Mouse (Mus musculus) urinary bladder, adult 2 months (tissue): ENCODE data around the gene Gtf3c4. TPM values are rescaled to one million over a fixed set of nuclear protein-coding genes. Genes with fewer than 3 reads are reported as not detected.

Experiments
- DNase-seq: peaks from one replicate; pipeline ENCODE4 v3.0.0; 2022; ENCODE audit warnings: low spot score
- polyA plus RNA-seq: library from polyadenylated mRNA; depleted of rRNA; stranded (reverse); fragments of >200 nt; gene quantifications from 2 replicates; pipeline ENCODE4 v1.2.3, GENCODE M21; 2012; rRNA removed

Gene Gtf3c4
- 7.2 and 9.2 TPM in 2 replicates for polyA plus RNA-seq

DNA sequence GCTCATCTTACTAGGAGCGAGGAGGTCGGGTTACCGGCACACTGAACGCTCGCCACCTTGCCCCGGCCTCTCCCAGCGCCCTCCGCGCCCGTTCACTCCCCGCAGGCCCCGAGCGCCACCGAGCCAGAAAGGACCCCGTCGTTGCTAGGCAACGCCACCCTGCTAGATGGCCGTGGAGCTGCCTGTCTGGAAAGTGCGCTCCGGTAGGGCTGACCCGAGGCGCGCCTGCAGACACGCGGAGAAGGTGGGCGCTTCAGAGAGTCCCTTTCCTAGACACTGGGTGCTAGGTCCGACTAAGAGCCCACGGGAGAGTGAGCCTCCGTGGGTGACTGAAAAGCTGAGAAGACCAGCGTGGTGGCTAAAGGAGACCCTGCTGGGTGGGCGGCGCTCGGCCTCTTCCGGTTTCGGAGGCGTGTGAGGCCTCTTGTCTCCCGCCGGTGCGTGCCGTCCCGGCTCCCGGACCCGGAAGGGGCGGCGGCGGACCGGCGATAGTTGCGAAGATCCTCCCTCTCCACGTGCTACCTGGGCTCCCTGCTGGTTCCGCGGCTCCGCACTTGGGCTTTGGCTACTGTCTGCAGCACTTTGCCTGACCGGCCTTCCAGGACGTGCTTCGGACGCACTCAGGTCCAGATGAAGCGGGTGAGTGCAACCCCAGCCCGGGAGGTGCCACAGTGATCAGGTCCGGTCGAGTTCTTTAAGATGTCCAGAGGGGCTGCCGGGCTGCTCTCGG is at the start of gene Gtf3c4, which contains the start of gene Ddx31:
Gene Gtf3c4 (minus strand): TSS at position 139 of the 730 bp plus-strand sequence.
Gene Ddx31 (plus strand): TSS at position 185 of the 730 bp plus-strand sequence.
- DNase-seq: peak; percentile 95

- no peak for DNase-seq
These were observed 44.8 kb upstream of the Gtf3c4 start for GRCm38 (mm10) chr2:28884914-28885313.

DNA sequence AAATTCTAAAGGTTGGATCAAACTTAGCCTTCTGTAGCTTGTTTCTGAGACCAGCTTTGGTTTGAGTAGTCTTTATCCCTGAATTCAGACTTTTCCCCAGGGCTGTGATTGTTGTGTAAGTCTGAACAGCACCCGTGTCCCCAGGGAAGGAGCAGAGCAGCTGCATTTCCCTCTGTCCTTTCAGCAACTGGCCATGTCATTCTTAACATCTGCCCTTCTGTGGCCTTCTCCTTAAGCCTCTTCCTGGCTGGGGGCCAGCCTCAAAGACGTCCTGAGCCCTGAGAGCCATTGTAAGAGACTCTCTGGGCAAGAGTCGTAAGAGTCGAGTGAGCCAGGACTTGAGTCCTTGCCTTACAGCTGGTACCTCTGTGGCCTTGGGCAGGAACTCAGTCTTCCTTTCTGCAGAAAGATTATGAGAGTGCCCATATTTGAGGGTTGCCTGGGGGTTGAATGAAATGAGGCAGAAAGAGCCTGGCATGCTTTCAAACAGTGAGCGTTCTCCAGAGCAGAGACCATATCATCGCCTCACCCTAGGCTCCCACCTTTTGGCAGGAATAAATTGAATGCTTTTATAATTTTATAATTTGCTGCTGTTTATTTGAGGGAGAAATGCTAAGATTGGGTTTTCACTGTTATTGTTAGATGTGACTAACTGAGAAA is 42.8 kb upstream of the Gtf3c4 start:
- no peak for DNase-seq

GRCm38 (mm10) chr2:28882047-28882446 is 41.9 kb upstream of the Gtf3c4 start:
- DNase-seq: no peak

GRCm38 (mm10) chr2:28881275-28881674 is 41.1 kb upstream of the Gtf3c4 start:
- DNase-seq: no peak

DNA sequence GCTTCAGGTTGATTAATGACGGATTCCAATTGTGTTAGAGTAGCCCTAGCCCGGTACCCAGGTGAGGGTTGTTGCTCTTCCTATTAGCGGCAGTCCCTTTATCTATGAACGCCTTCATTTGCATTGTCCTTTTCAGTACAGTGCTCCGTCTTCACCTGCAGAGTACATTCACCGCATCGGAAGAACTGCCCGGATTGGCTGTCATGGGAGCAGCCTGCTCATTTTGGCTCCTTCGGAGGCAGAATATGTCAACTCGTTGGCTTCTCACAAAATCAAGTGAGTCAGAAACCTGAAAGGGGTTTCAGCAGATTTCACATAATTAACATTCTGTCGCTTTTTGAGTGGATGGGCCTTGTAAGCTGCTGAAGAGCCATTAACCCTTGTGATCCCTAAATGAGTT is 35.4 kb upstream of the Gtf3c4 start:
- DNase-seq: no peak

GRCm38 (mm10) chr2:28867495-28867894 is 27.3 kb upstream of the Gtf3c4 start:
- no peak for DNase-seq

DNA sequence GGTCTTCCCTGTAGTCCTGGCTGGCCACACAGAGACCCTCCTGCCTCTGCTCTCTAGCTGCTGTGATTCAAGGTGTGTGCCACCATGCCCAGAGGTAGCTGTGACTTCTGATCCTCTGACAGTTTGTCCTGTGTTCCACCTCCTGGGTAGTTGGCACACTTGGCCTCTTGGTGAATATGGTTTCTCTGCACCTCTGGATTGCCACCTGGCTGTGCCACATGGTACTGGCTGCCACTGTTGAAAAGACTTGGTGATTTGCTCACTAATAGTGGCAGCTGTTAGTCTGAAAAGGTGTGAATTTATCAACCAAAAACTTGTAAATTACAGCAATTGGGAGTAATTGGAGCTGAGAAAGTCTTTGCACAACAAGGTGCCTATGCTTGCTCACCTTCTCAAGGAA is 23.7 kb upstream of the Gtf3c4 start:
- DNase-seq: no peak

DNA sequence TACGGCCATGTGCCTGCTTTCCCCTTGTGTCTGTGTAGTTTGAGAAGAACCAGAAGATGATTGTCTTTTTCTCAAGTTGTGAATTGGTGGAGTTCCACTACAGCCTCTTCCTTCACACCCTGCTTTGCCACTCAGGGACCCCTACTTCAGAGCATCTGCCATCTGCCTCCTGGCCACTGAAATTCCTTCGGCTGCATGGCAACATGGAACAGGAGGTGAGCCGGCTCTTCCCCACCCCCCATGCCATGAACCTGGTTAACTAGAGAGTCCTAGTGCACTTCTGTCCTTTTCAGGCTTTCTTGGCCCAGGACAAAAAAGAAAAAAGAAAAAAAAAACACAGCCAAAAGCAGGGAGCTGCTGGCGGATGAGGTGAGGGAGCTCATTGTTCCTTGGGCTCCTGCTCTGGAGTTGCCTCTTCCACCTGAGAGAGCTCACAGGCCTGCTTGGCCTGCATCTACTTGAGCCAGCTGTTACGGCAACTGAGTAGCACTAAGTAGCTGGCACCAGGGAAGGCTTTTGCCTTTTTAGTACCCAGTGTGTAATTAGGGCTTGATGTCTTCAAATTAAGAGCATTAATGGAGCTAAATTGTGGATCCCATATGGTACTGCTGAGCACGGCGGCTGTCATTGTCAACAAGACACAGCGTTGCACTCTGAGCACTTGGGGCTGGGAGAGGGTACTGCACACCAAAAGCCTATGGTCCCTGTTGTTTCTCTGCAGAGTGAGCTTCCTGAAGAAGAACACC is 20.7 kb upstream of the Gtf3c4 start:
- DNase-seq: no peak

DNA sequence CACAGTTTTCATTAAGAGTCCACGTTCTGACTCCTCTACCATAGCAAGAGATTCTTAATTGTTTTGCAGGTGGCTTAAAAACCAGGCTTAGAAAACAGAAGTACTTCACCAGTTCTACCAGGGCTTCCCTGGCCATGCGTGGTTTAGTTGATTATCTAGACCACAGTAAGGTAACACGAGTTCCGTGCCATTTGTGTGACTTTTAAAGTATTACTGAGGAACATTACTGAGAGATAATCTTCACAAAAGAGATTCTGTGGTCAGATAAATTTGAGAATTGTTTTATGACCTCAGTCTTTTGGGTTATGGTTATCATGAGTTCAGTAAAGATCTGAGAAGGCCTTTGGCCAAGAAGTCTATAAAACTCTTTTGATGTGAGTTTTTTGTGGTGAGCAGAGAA is 19.1 kb upstream of the Gtf3c4 start:
- no peak for DNase-seq

DNA sequence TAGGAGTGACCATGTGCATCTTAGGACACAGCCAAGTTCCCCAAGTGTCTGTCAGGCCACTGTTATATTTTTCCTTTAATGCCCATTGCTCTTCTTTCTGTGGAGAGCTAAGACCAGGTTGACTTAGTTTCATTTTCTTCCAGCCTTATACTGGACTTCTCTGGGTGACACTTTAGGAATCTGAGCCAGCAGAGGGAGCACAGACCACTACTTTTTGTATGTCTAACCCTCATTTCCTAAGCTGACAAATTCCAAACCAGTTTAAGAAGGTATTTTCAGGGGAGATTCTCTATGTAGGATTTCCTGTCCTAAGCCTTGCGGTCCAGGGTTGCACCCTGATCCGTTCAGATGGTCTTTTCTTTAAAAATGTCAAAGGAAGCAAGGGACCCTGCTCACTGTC is 15.6 kb upstream of the Gtf3c4 start:
- DNase-seq: no peak

DNA sequence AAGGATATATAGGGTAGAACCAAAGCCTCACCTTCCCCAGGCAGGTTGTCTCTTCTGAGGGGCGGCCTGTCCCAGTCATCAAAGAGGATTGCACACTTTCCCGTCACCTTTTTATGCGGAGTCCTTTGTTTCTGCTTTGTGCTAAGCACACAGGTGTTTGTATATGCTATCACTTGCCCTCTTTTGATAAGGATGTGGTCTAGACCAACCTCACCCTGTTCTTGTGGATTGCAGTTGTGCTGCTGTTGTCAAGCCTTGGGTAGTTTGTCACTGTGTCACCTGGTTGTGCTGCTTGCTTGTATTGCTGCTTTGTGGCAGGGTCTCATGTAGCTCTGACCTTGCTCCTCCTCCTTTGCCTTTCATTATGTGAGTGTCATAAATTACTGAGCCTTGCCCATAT is 12.4 kb upstream of the Gtf3c4 start:
- DNase-seq: no peak

DNA sequence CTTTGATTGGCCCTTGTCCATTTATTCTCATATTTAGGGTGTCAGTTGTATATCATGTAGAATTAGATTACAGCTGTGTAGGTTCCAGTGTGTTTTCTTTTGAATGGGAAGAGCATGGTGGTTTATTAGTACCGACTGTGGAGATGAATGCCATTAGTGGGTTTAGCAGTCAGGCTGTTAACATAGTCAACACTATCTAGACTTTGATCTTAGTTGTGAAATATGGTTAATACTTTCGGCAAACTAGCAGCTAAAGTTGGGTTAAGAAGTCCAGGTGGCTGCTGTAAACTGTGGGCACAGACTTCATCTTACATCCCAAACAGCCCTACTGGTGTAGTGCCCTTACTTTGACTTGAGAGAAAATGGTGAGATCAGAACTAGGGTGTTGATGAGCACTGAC is 8.7 kb upstream of the Gtf3c4 start:
- DNase-seq: no peak

DNA sequence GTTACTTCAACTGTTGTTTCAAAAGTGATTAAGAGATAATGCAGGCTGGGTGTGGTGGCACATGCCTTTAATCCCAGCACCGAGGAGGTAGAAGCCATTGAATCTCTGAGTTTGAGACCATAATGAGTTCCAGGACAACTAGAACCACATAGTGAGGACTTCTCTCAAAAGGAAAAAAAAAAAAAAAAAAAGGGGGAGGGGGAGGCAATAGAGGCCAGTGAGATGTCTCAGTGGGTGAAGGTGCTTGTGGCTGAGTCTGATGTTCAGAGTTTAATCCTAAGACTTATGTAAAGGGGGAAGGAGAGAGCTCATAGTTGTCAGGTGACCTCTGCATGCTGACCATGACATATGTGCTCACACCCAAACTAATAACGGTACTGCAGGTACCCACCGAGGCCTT is 1.9 kb upstream of the Gtf3c4 start:
- DNase-seq: no peak

GRCm38 (mm10) chr2:28839501-28840221 is 499 bp downstream of the Gtf3c4 start:
- no peak for DNase-seq

DNA sequence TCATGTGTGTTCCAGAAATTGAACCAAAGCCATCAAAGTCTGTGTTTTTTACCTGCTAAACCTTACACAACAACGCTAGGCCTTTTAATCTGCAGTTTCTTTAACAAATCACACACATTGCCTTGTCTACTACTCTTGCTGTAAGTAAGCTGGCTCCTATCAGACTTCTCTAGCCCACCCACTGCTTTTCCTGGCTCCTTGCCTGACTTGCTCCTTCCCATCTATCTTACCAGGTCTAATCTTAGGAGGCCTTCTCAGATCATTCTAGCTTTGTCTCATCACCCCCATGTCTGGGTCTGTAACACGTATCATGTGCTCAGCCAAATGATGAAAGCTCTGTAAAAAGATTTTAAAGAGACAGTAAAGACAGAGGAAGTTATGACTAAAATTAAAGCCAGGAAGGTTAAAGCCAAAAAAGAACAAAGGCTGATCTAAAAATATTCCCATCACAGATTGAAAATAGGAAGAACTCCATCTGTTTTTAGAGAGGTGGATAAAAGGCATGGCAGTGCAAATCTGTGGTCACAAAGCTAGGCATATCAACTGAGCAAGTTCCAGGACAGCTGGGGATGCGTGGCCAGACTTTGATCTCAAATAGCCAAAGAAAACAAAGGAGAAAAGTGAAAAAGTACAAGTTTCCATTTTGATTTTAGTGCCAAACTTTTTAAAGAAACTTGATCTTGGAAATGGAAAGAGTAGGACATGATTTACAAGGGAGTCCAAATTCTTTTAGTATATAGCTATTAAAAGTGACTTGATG is 3.8 kb downstream of the Gtf3c4 start:
- no peak for DNase-seq

DNA sequence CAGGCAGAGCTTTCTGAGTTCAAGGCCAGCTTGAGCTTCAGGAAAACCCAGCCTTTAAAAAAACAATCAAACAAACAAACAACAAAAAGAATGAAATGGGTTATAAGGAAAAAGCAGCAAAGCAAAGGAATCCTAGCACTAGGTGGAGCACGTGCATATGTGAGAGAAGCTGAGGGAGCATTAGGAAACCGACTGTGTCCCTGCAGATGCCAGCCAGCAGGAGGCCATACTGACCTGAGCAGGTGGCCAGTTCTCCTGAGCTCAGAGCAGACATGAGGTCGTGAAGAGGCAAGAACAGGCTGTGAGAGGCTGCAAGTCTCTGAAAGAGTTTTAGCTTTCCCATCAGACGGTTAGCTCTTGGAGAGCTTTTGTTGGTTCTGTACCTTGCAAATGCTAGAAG is 10.9 kb downstream of the Gtf3c4 start:
- no peak for DNase-seq

GRCm38 (mm10) chr2:28818866-28819265 is 21.3 kb downstream of the Gtf3c4 start:
- no peak for DNase-seq

DNA sequence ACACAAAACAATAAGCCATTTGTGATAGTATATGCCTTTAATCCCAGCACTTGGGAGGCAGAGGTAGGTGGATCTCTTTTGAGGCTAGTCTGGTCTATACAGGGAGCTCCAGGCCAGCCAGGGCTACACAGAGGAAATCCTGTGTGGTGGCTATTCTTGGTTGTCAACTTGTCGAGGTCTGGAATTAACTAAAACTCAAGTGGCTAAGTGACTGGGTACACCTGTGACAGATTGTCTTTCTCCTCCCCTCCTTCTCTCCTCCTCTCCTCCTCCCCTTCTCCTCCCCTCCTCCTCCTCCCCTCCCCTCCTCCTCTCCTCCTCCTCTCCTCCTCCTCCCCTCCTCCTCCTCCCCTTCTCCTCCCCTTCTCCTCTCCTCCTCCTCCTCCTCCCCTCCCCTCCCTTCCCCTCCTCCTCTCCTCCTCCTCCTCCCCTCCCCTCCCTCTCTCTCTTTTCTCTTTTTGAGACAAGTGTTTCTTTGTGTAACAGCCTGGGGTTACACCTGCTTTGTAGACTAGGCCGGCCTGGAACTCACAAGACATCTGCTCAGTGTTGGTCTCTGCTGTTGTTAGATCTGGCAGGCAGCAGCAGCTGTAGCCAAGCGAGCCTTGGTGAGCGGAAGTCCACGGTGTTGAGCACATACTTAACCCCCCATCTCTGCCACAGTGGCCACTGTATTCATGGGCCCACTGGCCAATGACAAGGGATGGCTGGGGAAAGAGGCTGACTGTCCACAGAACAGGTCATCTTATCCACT is 29.7 kb downstream of the Gtf3c4 start:
- no peak for DNase-seq

DNA sequence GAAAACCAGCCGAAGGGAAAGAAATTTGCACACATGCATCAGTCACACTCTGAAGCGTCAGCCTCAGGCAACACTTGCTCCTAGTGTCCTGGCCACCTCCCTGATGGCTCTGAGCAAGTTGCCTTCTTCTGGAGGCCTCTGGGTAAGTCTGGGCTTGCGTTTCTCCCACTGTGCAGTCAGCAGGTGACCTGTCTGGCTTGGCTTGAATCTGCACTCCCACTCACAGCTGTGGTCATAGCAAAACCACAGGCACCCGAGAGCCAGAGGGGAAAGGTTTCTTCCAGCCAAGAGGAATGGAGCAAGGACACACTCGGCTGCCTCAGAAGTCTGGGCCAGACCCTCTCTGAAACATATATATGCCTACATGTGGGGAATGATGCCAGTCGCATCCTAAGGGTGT is 31.3 kb downstream of the Gtf3c4 start:
- DNase-seq: no peak

- DNase-seq: no peak
These were observed 36.8 kb downstream of the Gtf3c4 start for GRCm38 (mm10) chr2:28803406-28803805.
